Mouse (Mus musculus): ENCODE results near the gene Prtg. TPM values are rescaled to one million over a fixed set of nuclear protein-coding genes. Genes with fewer than 3 reads are reported as not detected.

The Prtg gene
- polyA plus RNA-seq, 1 experiment from 2014 or later, result 1.7 TPM

DNA sequence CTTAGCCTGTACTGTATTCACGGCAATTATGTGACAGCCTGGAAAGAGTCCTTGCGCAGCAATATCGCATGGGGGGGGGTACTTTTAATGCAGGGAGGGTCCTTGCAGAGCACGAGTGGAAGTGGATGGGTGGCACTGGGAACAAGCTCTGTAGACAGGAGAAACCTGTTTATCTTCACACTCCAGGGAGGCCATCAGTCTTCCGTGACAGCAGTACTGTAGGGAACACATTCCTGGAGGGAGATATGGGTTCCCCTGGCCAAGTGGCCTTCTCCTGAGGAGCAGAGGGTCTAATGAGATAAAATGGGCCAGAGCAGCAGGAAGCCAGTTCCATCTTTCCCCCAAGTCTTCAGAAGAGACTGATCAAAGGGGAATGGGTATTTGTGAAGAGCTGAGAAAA, 26.0 kb upstream of the Prtg start:
- ATAC-seq (replicated peaks; ENCODE audit: low FRiP score), result no peak
- peak overlapping the region; percentile 31; the same call in 1 of the 2 replicates for H3K4me2 ChIP-seq
- no peaks in the 10 kb centered on the region for H3K36me3 ChIP-seq (ENCODE audit: control insufficient read depth, insufficient read depth, low read length)
- 27% methylated on average over 5 of the region's 5 CpGs for WGBS
- H3K4me3 ChIP-seq (ENCODE audit: low read depth, low read length), result no peak overlapping the region
- peaks cover 7% of the 10 kb centered on the region; the same call in 1 of the 2 replicates for H3K4me1 ChIP-seq (replicated peaks; ENCODE audit: control insufficient read depth, insufficient read depth, low read length)
- DNase-seq (ENCODE audit: low spot score), result no peak
- H3K9ac ChIP-seq (ENCODE audit: low read depth, low read length), result no peak overlapping the region
- H3K27me3 ChIP-seq (replicated peaks; ENCODE audit: control insufficient read depth, insufficient read depth, low read length), result no peaks in the 10 kb centered on the region
- H3K9me3 ChIP-seq (ENCODE audit: control insufficient read depth, low read length), result no peaks in the 10 kb centered on the region; the same call in 1 of the 2 replicates
- no peak overlapping the region for H3K27ac ChIP-seq (ENCODE audit: low read depth, low read length)

- no peak overlapping the region for H3K27ac ChIP-seq (ENCODE audit: low read depth, low read length)
These were observed 25.2 kb upstream of the Prtg start for GRCm38 (mm10) chr9:72781466-72781865.

GRCm38 (mm10) chr9:72782121-72782520, 24.6 kb upstream of the Prtg start:
- Histone ChIP-seq H3K36me3 (ENCODE audit: control insufficient read depth, insufficient read depth, low read length) (no peaks in the 10 kb centered on the region), H3K4me2 (no peak overlapping the region), H3K4me3 (ENCODE audit: low read depth, low read length) (no peak overlapping the region), H3K9me3 (ENCODE audit: control insufficient read depth, low read length) (no peaks in the 10 kb centered on the region; the same call in 1 of the 2 replicates), H3K4me1 (replicated peaks; ENCODE audit: control insufficient read depth, insufficient read depth, low read length) (peaks cover 7% of the 10 kb centered on the region; the same call in 1 of the 2 replicates), H3K9ac (ENCODE audit: low read depth, low read length) (no peak overlapping the region), H3K27me3 (replicated peaks; ENCODE audit: control insufficient read depth, insufficient read depth, low read length) (no peaks in the 10 kb centered on the region), H3K27ac (ENCODE audit: low read depth, low read length) (no peak overlapping the region)
- DNase-seq (ENCODE audit: low spot score), result no peak
- ATAC-seq (replicated peaks; ENCODE audit: low FRiP score), result no peak
- WGBS, result 37% methylated on average over 8 of the region's 8 CpGs

More at GRCm38 (mm10) chr9:72781466-72781865, 25.2 kb upstream of the Prtg start:
- H3K4me1 ChIP-seq (replicated peaks; ENCODE audit: control insufficient read depth, insufficient read depth, low read length), result peaks cover 7% of the 10 kb centered on the region; the same call in 1 of the 2 replicates
- no peak overlapping the region for H3K4me3 ChIP-seq (ENCODE audit: low read depth, low read length)
- 0 out of 2 replicates have a peak overlapping the region, but pooled peaks have one; percentile 28 for H3K4me2 ChIP-seq
- no peaks in the 10 kb centered on the region for H3K27me3 ChIP-seq (replicated peaks; ENCODE audit: control insufficient read depth, insufficient read depth, low read length)
- H3K9me3 ChIP-seq (ENCODE audit: control insufficient read depth, low read length), result no peaks in the 10 kb centered on the region; the same call in 1 of the 2 replicates
- H3K36me3 ChIP-seq (ENCODE audit: control insufficient read depth, insufficient read depth, low read length), result no peaks in the 10 kb centered on the region
- DNase-seq (ENCODE audit: low spot score) (no peak), ATAC-seq (replicated peaks; ENCODE audit: low FRiP score) (no peak)
- WGBS, result 23% methylated on average over 4 of the region's 4 CpGs
- no peak overlapping the region for H3K9ac ChIP-seq (ENCODE audit: low read depth, low read length)

GRCm38 (mm10) chr9:72787732-72788131, 18.9 kb upstream of the Prtg start:
- DNase-seq (ENCODE audit: low spot score) (no peak), ATAC-seq (replicated peaks; ENCODE audit: low FRiP score) (no peak)
- no peaks in the 10 kb centered on the region for H3K27me3 ChIP-seq (replicated peaks; ENCODE audit: control insufficient read depth, insufficient read depth, low read length)
- H3K9ac ChIP-seq (ENCODE audit: low read depth, low read length), result no peak overlapping the region
- no peak overlapping the region for H3K4me3 ChIP-seq (ENCODE audit: low read depth, low read length)
- H3K9me3 ChIP-seq (ENCODE audit: control insufficient read depth, low read length), result no peaks in the 10 kb centered on the region
- no peaks in the 10 kb centered on the region for H3K36me3 ChIP-seq (ENCODE audit: control insufficient read depth, insufficient read depth, low read length)
- H3K4me1 ChIP-seq (replicated peaks; ENCODE audit: control insufficient read depth, insufficient read depth, low read length), result peaks cover 5% of the 10 kb centered on the region
- 69% methylated on average over 1 of the region's 1 CpGs for WGBS
- no peak overlapping the region for H3K27ac ChIP-seq (ENCODE audit: low read depth, low read length)
- no peak overlapping the region for H3K4me2 ChIP-seq

DNA sequence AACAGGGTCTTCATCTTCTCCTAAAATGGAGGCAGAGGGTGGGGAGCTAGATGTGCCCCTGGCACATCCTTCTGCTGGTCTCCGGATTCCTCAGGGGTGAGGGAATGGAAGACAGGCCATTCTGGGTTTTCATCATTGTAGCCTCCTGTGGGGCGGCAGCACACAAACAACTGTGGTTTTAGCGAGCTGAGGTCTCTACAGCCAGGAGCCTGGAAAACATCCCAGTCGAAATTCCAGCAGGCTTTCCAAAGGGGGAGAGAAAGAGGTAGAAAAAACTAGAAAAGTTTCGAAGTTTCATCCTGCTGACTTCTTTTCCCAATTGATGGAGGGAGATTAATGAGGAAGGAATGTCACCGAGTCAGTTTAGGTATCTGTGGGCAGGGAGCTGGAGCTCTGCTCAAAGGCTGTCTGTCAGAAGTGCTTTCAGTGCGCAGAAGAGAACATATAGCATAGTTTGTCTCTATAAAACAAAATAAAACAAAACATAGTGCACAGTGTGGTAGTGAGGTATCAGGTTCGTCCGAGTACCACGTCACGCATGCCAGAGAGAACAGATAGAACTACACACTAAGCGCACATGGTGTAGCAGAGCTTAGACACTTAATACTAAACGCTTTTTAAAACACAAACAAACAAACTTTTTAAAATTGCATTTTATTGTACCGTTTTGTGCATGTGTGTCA, 16.0 kb upstream of the Prtg start:
- Histone ChIP-seq H3K9me3 (ENCODE audit: control insufficient read depth, low read length) (no peaks in the 10 kb centered on the region), H3K9ac (ENCODE audit: low read depth, low read length) (no peak overlapping the region), H3K36me3 (ENCODE audit: control insufficient read depth, insufficient read depth, low read length) (no peaks in the 10 kb centered on the region), H3K4me1 (replicated peaks; ENCODE audit: control insufficient read depth, insufficient read depth, low read length) (peaks cover 5% of the 10 kb centered on the region), H3K4me2 (peak overlapping the region; percentile 61), H3K27ac (ENCODE audit: low read depth, low read length) (no peak overlapping the region), H3K4me3 (ENCODE audit: low read depth, low read length) (0 out of 2 replicates have a peak overlapping the region, but pooled peaks have one; percentile 32), H3K27me3 (replicated peaks; ENCODE audit: control insufficient read depth, insufficient read depth, low read length) (no peaks in the 10 kb centered on the region)
- WGBS, result 49% methylated on average over 14 of the region's 14 CpGs
- DNase-seq (ENCODE audit: low spot score) (no peak), ATAC-seq (replicated peaks; ENCODE audit: low FRiP score) (no peak)

- peak; percentile 43; the same call in 1 of the 2 replicates for ATAC-seq (replicated peaks; ENCODE audit: low FRiP score)
- H3K27ac ChIP-seq (ENCODE audit: low read depth, low read length), result no peak overlapping the region
These were observed 15.5 kb upstream of the Prtg start for GRCm38 (mm10) chr9:72791213-72791582.

GRCm38 (mm10) chr9:72791681-72792080, 15.0 kb upstream of the Prtg start:
- Histone ChIP-seq H3K9me3 (ENCODE audit: control insufficient read depth, low read length) (no peaks in the 10 kb centered on the region), H3K4me2 (peak overlapping the region; percentile 61), H3K9ac (ENCODE audit: low read depth, low read length) (0 out of 2 replicates have a peak overlapping the region, but pooled peaks have one; percentile 25), H3K27ac (ENCODE audit: low read depth, low read length) (no peak overlapping the region), H3K4me3 (ENCODE audit: low read depth, low read length) (peak overlapping the region; percentile 32; the same call in 1 of the 2 replicates), H3K36me3 (ENCODE audit: control insufficient read depth, insufficient read depth, low read length) (no peaks in the 10 kb centered on the region), H3K4me1 (replicated peaks; ENCODE audit: control insufficient read depth, insufficient read depth, low read length) (peaks cover 5% of the 10 kb centered on the region), H3K27me3 (replicated peaks; ENCODE audit: control insufficient read depth, insufficient read depth, low read length) (no peaks in the 10 kb centered on the region)
- peak; percentile 76 for ATAC-seq (replicated peaks; ENCODE audit: low FRiP score)
- no peak for DNase-seq (ENCODE audit: low spot score)
- WGBS, result 1% methylated on average over 6 of the region's 6 CpGs

More at GRCm38 (mm10) chr9:72791213-72791582, 15.5 kb upstream of the Prtg start:
- DNase-seq (ENCODE audit: low spot score), result no peak
- no peaks in the 10 kb centered on the region for H3K36me3 ChIP-seq (ENCODE audit: control insufficient read depth, insufficient read depth, low read length)
- 23% methylated on average over 10 of the region's 10 CpGs for WGBS
- H3K4me2 ChIP-seq, result peak overlapping the region; percentile 61
- H3K9me3 ChIP-seq (ENCODE audit: control insufficient read depth, low read length), result no peaks in the 10 kb centered on the region
- H3K9ac ChIP-seq (ENCODE audit: low read depth, low read length), result peak overlapping the region; percentile 57
- no peaks in the 10 kb centered on the region for H3K27me3 ChIP-seq (replicated peaks; ENCODE audit: control insufficient read depth, insufficient read depth, low read length)
- H3K4me3 ChIP-seq (ENCODE audit: low read depth, low read length), result peak overlapping the region; percentile 32; the same call in 1 of the 2 replicates
- peaks cover 5% of the 10 kb centered on the region for H3K4me1 ChIP-seq (replicated peaks; ENCODE audit: control insufficient read depth, insufficient read depth, low read length)

DNA sequence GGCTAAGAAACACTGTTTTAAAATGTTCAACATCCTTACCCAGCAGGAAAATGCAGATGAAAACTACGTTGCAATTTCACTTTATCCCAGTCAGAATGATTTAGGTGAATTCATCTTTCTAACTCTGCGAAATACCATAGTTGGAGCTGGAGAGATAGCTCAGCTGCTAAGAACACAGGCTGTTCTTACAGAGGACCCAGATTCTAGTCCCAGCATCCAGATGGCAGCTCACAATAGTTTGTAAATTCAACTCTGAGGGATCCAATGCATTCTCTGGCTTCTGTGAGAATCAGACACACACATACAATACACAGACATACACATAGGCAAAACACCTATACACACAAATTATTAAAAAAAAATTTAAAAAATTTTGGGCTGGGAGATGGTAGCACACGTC, 11.4 kb upstream of the Prtg start:
- H3K9me3 ChIP-seq (ENCODE audit: control insufficient read depth, low read length), result no peaks in the 10 kb centered on the region
- DNase-seq (ENCODE audit: low spot score), result no peak
- H3K27ac ChIP-seq (ENCODE audit: low read depth, low read length), result no peak overlapping the region

More for the DNA sequence above, 11.4 kb upstream of the Prtg start:
- no peak overlapping the region for H3K9ac ChIP-seq (ENCODE audit: low read depth, low read length)
- WGBS, result 71% methylated on average over 3 of the region's 3 CpGs
- no peaks in the 10 kb centered on the region for H3K36me3 ChIP-seq (ENCODE audit: control insufficient read depth, insufficient read depth, low read length)
- H3K4me3 ChIP-seq (ENCODE audit: low read depth, low read length), result no peak overlapping the region
- H3K27me3 ChIP-seq (replicated peaks; ENCODE audit: control insufficient read depth, insufficient read depth, low read length), result no peaks in the 10 kb centered on the region
- H3K4me1 ChIP-seq (replicated peaks; ENCODE audit: control insufficient read depth, insufficient read depth, low read length), result peaks cover 5% of the 10 kb centered on the region
- ATAC-seq (replicated peaks; ENCODE audit: low FRiP score), result no peak
- H3K4me2 ChIP-seq, result no peak overlapping the region

All from liver, embryonic 11.5 days (tissue).